Mouse (Mus musculus): ENCODE measurements around the gene Naa25. TPM values are rescaled to one million over a fixed set of nuclear protein-coding genes. Genes with fewer than 3 reads are reported as not detected.

Gene Naa25
- polyA plus RNA-seq, 1 experiment from 2014 or later: 42.6 TPM

- H3K36me3 ChIP-seq (ENCODE audit: control insufficient read depth, insufficient read depth, low read length): peaks cover 42% of the 10 kb centered on the region
- H3K27me3 ChIP-seq (ENCODE audit: control insufficient read depth, insufficient read depth, low read length): no peaks in the 10 kb centered on the region
- H3K4me3 ChIP-seq (ENCODE audit: low read depth, low read length): no peak overlapping the region
- no peaks in the 10 kb centered on the region for H3K9me3 ChIP-seq (ENCODE audit: control insufficient read depth, low read length)
- no peak overlapping the region for H3K27ac ChIP-seq (replicated peaks; ENCODE audit: low read depth, low read length)
- no peak overlapping the region for H3K9ac ChIP-seq (ENCODE audit: low read length)
- no peaks in the 10 kb centered on the region for H3K4me1 ChIP-seq (ENCODE audit: control insufficient read depth, insufficient read depth, low read length)
- H3K4me2 ChIP-seq (ENCODE audit: low read depth, severe bottlenecking): no peak overlapping the region
- ATAC-seq (ENCODE audit: insufficient number of reproducible peaks, low FRiP score, low TSS enrichment, low read depth): no peak
- 83% methylated on average over 5 of the region's 5 CpGs for WGBS
- no peak for DNase-seq (ENCODE audit: low spot score)
These were observed 40.4 kb downstream of the Naa25 start for GRCm38 (mm10) chr5:121438131-121438530.

- ATAC-seq (ENCODE audit: insufficient number of reproducible peaks, low FRiP score, low TSS enrichment, low read depth): no peak
- no peak overlapping the region for H3K9ac ChIP-seq (ENCODE audit: low read length)
- no peaks in the 10 kb centered on the region for H3K4me1 ChIP-seq (ENCODE audit: control insufficient read depth, insufficient read depth, low read length)
- 93% methylated on average over 11 of the region's 11 CpGs for WGBS
- no peaks in the 10 kb centered on the region for H3K27me3 ChIP-seq (ENCODE audit: control insufficient read depth, insufficient read depth, low read length)
- H3K9me3 ChIP-seq (ENCODE audit: control insufficient read depth, low read length): no peaks in the 10 kb centered on the region
- H3K4me3 ChIP-seq (ENCODE audit: low read depth, low read length): no peak overlapping the region
- no peak overlapping the region for H3K4me2 ChIP-seq (ENCODE audit: low read depth, severe bottlenecking)
- no peak overlapping the region for H3K27ac ChIP-seq (replicated peaks; ENCODE audit: low read depth, low read length)
- no peak for DNase-seq (ENCODE audit: low spot score)
- peaks cover 40% of the 10 kb centered on the region for H3K36me3 ChIP-seq (ENCODE audit: control insufficient read depth, insufficient read depth, low read length)
These were observed 41.0 kb downstream of the Naa25 start for GRCm38 (mm10) chr5:121438756-121439155.

- ATAC-seq (ENCODE audit: insufficient number of reproducible peaks, low FRiP score, low TSS enrichment, low read depth) (no peak), DNase-seq (ENCODE audit: low spot score) (peak; percentile 59)
- H3K27ac ChIP-seq (replicated peaks; ENCODE audit: low read depth, low read length): no peak overlapping the region
- no peak overlapping the region for H3K9ac ChIP-seq (ENCODE audit: low read length)
- H3K27me3 ChIP-seq (ENCODE audit: control insufficient read depth, insufficient read depth, low read length): no peaks in the 10 kb centered on the region
- no peak overlapping the region for H3K4me2 ChIP-seq (ENCODE audit: low read depth, severe bottlenecking)
- 89% methylated on average over 3 of the region's 3 CpGs for WGBS
- H3K4me1 ChIP-seq (ENCODE audit: control insufficient read depth, insufficient read depth, low read length): no peaks in the 10 kb centered on the region
- no peak overlapping the region for H3K4me3 ChIP-seq (ENCODE audit: low read depth, low read length)
- no peaks in the 10 kb centered on the region for H3K9me3 ChIP-seq (ENCODE audit: control insufficient read depth, low read length)
- H3K36me3 ChIP-seq (ENCODE audit: control insufficient read depth, insufficient read depth, low read length): peaks cover 36% of the 10 kb centered on the region
These were observed 45.8 kb downstream of the Naa25 start for GRCm38 (mm10) chr5:121443548-121443947.

- WGBS: 93% methylated on average over 5 of the region's 5 CpGs
- no peaks in the 10 kb centered on the region for H3K27me3 ChIP-seq (ENCODE audit: control insufficient read depth, insufficient read depth, low read length)
These were observed 47.1 kb downstream of the Naa25 start for GRCm38 (mm10) chr5:121444870-121445269.

GRCm38 (mm10) chr5:121448450-121448849 lies 50.7 kb downstream of the Naa25 start:
- H3K27ac ChIP-seq (replicated peaks; ENCODE audit: low read depth, low read length): no peak overlapping the region

More at GRCm38 (mm10) chr5:121444870-121445269, 47.1 kb downstream of the Naa25 start:
- no peak overlapping the region for H3K27ac ChIP-seq (replicated peaks; ENCODE audit: low read depth, low read length)
- DNase-seq (ENCODE audit: low spot score) (no peak), ATAC-seq (ENCODE audit: insufficient number of reproducible peaks, low FRiP score, low TSS enrichment, low read depth) (no peak)
- H3K4me1 ChIP-seq (ENCODE audit: control insufficient read depth, insufficient read depth, low read length): no peaks in the 10 kb centered on the region
- H3K4me3 ChIP-seq (ENCODE audit: low read depth, low read length): no peak overlapping the region
- H3K4me2 ChIP-seq (ENCODE audit: low read depth, severe bottlenecking): no peak overlapping the region
- H3K9me3 ChIP-seq (ENCODE audit: control insufficient read depth, low read length): no peaks in the 10 kb centered on the region
- H3K9ac ChIP-seq (ENCODE audit: low read length): no peak overlapping the region
- peaks cover 33% of the 10 kb centered on the region for H3K36me3 ChIP-seq (ENCODE audit: control insufficient read depth, insufficient read depth, low read length)

GRCm38 (mm10) chr5:121449976-121450375 lies 52.2 kb downstream of the Naa25 start:
- H3K36me3 ChIP-seq (ENCODE audit: control insufficient read depth, insufficient read depth, low read length): peaks cover 21% of the 10 kb centered on the region
- H3K9ac ChIP-seq (ENCODE audit: low read length): no peak overlapping the region
- no peaks in the 10 kb centered on the region for H3K27me3 ChIP-seq (ENCODE audit: control insufficient read depth, insufficient read depth, low read length)
- no peak overlapping the region for H3K27ac ChIP-seq (replicated peaks; ENCODE audit: low read depth, low read length)
- no peak overlapping the region for H3K4me3 ChIP-seq (ENCODE audit: low read depth, low read length)
- H3K9me3 ChIP-seq (ENCODE audit: control insufficient read depth, low read length): no peaks in the 10 kb centered on the region
- 79% methylated on average over 6 of the region's 6 CpGs for WGBS
- peaks cover 5% of the 10 kb centered on the region; the same call in 1 of the 2 replicates for H3K4me1 ChIP-seq (ENCODE audit: control insufficient read depth, insufficient read depth, low read length)
- no peak for ATAC-seq (ENCODE audit: insufficient number of reproducible peaks, low FRiP score, low TSS enrichment, low read depth)
- DNase-seq (ENCODE audit: low spot score): peak; percentile 61
- no peak overlapping the region for H3K4me2 ChIP-seq (ENCODE audit: low read depth, severe bottlenecking)

More at GRCm38 (mm10) chr5:121448450-121448849, 50.7 kb downstream of the Naa25 start:
- Histone ChIP-seq H3K9me3 (ENCODE audit: control insufficient read depth, low read length) (no peaks in the 10 kb centered on the region), H3K4me2 (ENCODE audit: low read depth, severe bottlenecking) (no peak overlapping the region), H3K4me1 (ENCODE audit: control insufficient read depth, insufficient read depth, low read length) (peaks cover 5% of the 10 kb centered on the region; the same call in 1 of the 2 replicates), H3K9ac (ENCODE audit: low read length) (no peak overlapping the region), H3K27me3 (ENCODE audit: control insufficient read depth, insufficient read depth, low read length) (no peaks in the 10 kb centered on the region), H3K36me3 (ENCODE audit: control insufficient read depth, insufficient read depth, low read length) (peaks cover 27% of the 10 kb centered on the region), H3K4me3 (ENCODE audit: low read depth, low read length) (no peak overlapping the region)
- WGBS: 92% methylated on average over 3 of the region's 3 CpGs
- peak; percentile 30 for DNase-seq (ENCODE audit: low spot score)
- no peak for ATAC-seq (ENCODE audit: insufficient number of reproducible peaks, low FRiP score, low TSS enrichment, low read depth)

GRCm38 (mm10) chr5:121450476-121450875 lies 52.7 kb downstream of the Naa25 start:
- Histone ChIP-seq H3K4me3 (ENCODE audit: low read depth, low read length) (no peak overlapping the region), H3K4me2 (ENCODE audit: low read depth, severe bottlenecking) (no peak overlapping the region)

GRCm38 (mm10) chr5:121451203-121451602 lies 53.5 kb downstream of the Naa25 start:
- WGBS: 40% methylated on average over 8 of the region's 8 CpGs
- DNase-seq (ENCODE audit: low spot score) (no peak), ATAC-seq (ENCODE audit: insufficient number of reproducible peaks, low FRiP score, low TSS enrichment, low read depth) (no peak)
- Histone ChIP-seq H3K9me3 (ENCODE audit: control insufficient read depth, low read length) (no peaks in the 10 kb centered on the region), H3K9ac (ENCODE audit: low read length) (peak overlapping the region; percentile 80), H3K4me2 (ENCODE audit: low read depth, severe bottlenecking) (peak overlapping the region; percentile 86), H3K4me1 (ENCODE audit: control insufficient read depth, insufficient read depth, low read length) (peaks cover 5% of the 10 kb centered on the region; the same call in 1 of the 2 replicates), H3K27me3 (ENCODE audit: control insufficient read depth, insufficient read depth, low read length) (no peaks in the 10 kb centered on the region), H3K36me3 (ENCODE audit: control insufficient read depth, insufficient read depth, low read length) (peaks cover 15% of the 10 kb centered on the region), H3K27ac (replicated peaks; ENCODE audit: low read depth, low read length) (no peak overlapping the region), H3K4me3 (ENCODE audit: low read depth, low read length) (peak overlapping the region; percentile 88)

More at GRCm38 (mm10) chr5:121450476-121450875, 52.7 kb downstream of the Naa25 start:
- Histone ChIP-seq H3K4me1 (ENCODE audit: control insufficient read depth, insufficient read depth, low read length) (peaks cover 5% of the 10 kb centered on the region; the same call in 1 of the 2 replicates), H3K27me3 (ENCODE audit: control insufficient read depth, insufficient read depth, low read length) (no peaks in the 10 kb centered on the region), H3K9me3 (ENCODE audit: control insufficient read depth, low read length) (no peaks in the 10 kb centered on the region), H3K9ac (ENCODE audit: low read length) (no peak overlapping the region), H3K27ac (replicated peaks; ENCODE audit: low read depth, low read length) (no peak overlapping the region), H3K36me3 (ENCODE audit: control insufficient read depth, insufficient read depth, low read length) (peaks cover 17% of the 10 kb centered on the region)
- ATAC-seq (ENCODE audit: insufficient number of reproducible peaks, low FRiP score, low TSS enrichment, low read depth): no peak
- no peak for DNase-seq (ENCODE audit: low spot score)
- WGBS: 82% methylated on average over 9 of the region's 9 CpGs

GRCm38 (mm10) chr5:121451644-121452025 lies 53.9 kb downstream of the Naa25 start, which contains the start of gene Tmem116:
Tmem116 (plus strand) TSS chr5:121451893.
- Histone ChIP-seq H3K4me1 (ENCODE audit: control insufficient read depth, insufficient read depth, low read length) (peaks cover 5% of the 10 kb centered on the region; the same call in 1 of the 2 replicates), H3K27ac (replicated peaks; ENCODE audit: low read depth, low read length) (peak within 1 kb of the TSS; percentile 68), H3K27me3 (ENCODE audit: control insufficient read depth, insufficient read depth, low read length) (no peaks in the 10 kb centered on the region), H3K9me3 (ENCODE audit: control insufficient read depth, low read length) (no peaks in the 10 kb centered on the region), H3K9ac (ENCODE audit: low read length) (peak within 1 kb of the TSS; percentile 80), H3K36me3 (ENCODE audit: control insufficient read depth, insufficient read depth, low read length) (peaks cover 13% of the 10 kb centered on the region), H3K4me2 (ENCODE audit: low read depth, severe bottlenecking) (peak within 1 kb of the TSS; percentile 86), H3K4me3 (ENCODE audit: low read depth, low read length) (peak within 1 kb of the TSS; percentile 88)
- under 1% methylated on average over 17 of the region's 17 CpGs for WGBS
- ATAC-seq (ENCODE audit: insufficient number of reproducible peaks, low FRiP score, low TSS enrichment, low read depth) (no peak), DNase-seq (ENCODE audit: low spot score) (peak; percentile 55)
